Mouse (Mus musculus): ENCODE data around the gene Erg. TPM values are rescaled to one million over a fixed set of nuclear protein-coding genes. Genes with fewer than 3 reads are reported as not detected.

The Erg gene
- polyA plus RNA-seq, 1 experiment: 6.6 TPM

DNA sequence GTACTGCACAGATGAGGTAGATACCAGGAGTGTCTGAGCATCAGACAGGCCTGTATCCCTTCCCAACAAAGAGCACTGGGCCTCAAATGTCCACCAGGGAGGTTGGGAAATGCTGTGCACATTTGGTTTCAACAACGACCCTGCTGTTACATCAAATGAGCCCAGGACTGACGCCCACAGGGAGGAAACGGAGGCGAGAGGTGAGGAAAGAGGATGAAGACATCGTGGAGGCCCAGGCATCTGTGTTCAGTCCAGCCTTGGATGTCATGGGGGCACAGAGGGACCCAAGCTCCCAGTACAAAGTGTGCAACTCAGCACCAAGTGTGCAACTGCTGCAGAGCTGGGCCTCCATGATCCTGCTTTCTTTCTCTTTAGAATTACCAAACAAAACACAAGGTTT lies 236.6 kb downstream of the Erg start:
- WGBS: 84% methylated on average over 5 of the region's 5 CpGs
- TF ChIP-seq CTCF (IDR thresholded peaks at IDR 0.05; ENCODE audit: borderline replicate concordance, insufficient read depth, low read depth, low read length) (no peak), POLR2A (IDR thresholded peaks at IDR 0.05; ENCODE audit: borderline replicate concordance, insufficient read depth, low read length) (no peak)
- H3K4me1 ChIP-seq (ENCODE audit: control insufficient read depth, insufficient read depth, low read length): no peaks in the 10 kb centered on the region
- DNase-seq: no peak
- no peak overlapping the region for H3K27ac ChIP-seq (ENCODE audit: insufficient read depth, low read length)
- H3K4me3 ChIP-seq (replicated peaks; ENCODE audit: insufficient read depth, low read depth, low read length): no peak overlapping the region
- no peaks in the 10 kb centered on the region for H3K27me3 ChIP-seq (ENCODE audit: control insufficient read depth, insufficient read depth, low read length)

DNA sequence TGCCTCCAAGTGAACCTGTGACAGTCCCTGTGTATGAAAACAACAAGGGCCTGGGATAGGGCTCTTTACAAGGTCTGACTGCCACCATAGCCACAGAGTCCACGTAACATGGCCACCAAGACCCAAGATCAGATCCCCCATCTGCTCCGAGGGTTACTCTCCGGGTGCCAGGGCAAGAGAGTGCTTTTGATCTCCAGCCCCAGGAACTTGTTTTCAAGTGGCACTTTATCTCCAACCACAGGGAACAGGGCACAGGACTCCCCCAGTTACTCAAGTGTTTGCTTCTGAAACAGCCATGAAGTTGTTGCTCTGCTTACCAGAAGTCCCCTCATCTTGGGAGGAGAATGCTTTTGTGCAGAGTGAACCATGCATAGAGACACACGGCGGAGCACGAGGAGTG lies 237.0 kb downstream of the Erg start:
- H3K4me1 ChIP-seq (ENCODE audit: control insufficient read depth, insufficient read depth, low read length): no peaks in the 10 kb centered on the region
- no peak for DNase-seq
- no peak overlapping the region for H3K4me3 ChIP-seq (replicated peaks; ENCODE audit: insufficient read depth, low read depth, low read length)
- no peak for TF ChIP-seq POLR2A (IDR thresholded peaks at IDR 0.05; ENCODE audit: borderline replicate concordance, insufficient read depth, low read length)
- TF ChIP-seq CTCF (IDR thresholded peaks at IDR 0.05; ENCODE audit: borderline replicate concordance, insufficient read depth, low read depth, low read length): no peak
- no peak overlapping the region for H3K27ac ChIP-seq (ENCODE audit: insufficient read depth, low read length)
- WGBS: 89% methylated on average over 6 of the region's 6 CpGs
- H3K27me3 ChIP-seq (ENCODE audit: control insufficient read depth, insufficient read depth, low read length): no peaks in the 10 kb centered on the region

DNA sequence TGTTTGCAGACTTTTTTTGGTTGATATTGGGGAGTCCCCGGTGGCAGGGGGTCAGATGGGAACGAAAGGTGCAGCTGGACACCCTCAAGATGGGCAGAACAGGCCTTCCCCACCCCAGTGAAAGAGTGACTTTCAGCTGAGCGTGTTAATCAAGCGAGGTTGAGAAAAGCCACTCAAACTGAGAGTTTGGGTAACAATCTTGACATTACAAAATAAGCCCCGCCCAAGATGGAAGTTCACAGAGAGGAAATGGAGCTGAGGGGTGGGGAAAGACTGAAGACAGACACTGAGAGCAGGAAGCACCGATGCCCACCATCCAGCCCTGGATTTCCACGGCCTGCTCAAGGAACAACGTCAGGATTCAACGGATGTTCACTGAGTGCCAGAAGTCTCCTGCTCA lies 237.8 kb downstream of the Erg start:
- no peak overlapping the region for H3K27ac ChIP-seq (ENCODE audit: insufficient read depth, low read length)
- no peak overlapping the region for H3K4me3 ChIP-seq (replicated peaks; ENCODE audit: insufficient read depth, low read depth, low read length)
- TF ChIP-seq POLR2A (IDR thresholded peaks at IDR 0.05; ENCODE audit: borderline replicate concordance, insufficient read depth, low read length) (no peak), CTCF (IDR thresholded peaks at IDR 0.05; ENCODE audit: borderline replicate concordance, insufficient read depth, low read depth, low read length) (no peak)

DNA sequence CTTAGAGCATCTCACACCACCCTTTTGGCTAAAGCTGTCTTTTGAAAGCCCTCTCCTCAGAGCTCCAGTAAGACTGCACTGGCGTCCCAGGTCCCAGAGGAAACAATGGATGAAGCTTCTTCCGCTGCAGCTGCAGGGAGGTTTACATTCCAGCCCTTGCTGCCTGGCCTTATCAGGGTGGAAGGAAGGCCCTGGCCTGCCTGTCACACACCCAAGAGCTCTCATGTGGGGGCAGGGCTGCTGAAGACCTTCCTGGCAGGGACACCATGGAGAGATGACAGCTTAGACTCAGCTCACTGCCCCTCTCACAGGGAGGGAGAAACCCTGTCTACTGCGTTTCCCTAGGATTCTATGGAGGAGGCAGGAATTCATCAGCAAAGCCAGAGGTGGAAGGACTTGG lies 239.2 kb downstream of the Erg start:
- no peak for DNase-seq
- no peaks in the 10 kb centered on the region for H3K4me1 ChIP-seq (ENCODE audit: control insufficient read depth, insufficient read depth, low read length)
- H3K4me3 ChIP-seq (replicated peaks; ENCODE audit: insufficient read depth, low read depth, low read length): no peak overlapping the region
- H3K27ac ChIP-seq (ENCODE audit: insufficient read depth, low read length): no peak overlapping the region
- TF ChIP-seq POLR2A (IDR thresholded peaks at IDR 0.05; ENCODE audit: borderline replicate concordance, insufficient read depth, low read length) (no peak), CTCF (IDR thresholded peaks at IDR 0.05; ENCODE audit: borderline replicate concordance, insufficient read depth, low read depth, low read length) (no peak)
- WGBS: 55% methylated on average over 3 of the region's 3 CpGs
- H3K27me3 ChIP-seq (ENCODE audit: control insufficient read depth, insufficient read depth, low read length): no peaks in the 10 kb centered on the region

More for the DNA sequence above, 237.8 kb downstream of the Erg start:
- 83% methylated on average over 9 of the region's 9 CpGs for WGBS
- no peak for DNase-seq
- H3K4me1 ChIP-seq (ENCODE audit: control insufficient read depth, insufficient read depth, low read length): no peaks in the 10 kb centered on the region
- no peaks in the 10 kb centered on the region for H3K27me3 ChIP-seq (ENCODE audit: control insufficient read depth, insufficient read depth, low read length)

DNA sequence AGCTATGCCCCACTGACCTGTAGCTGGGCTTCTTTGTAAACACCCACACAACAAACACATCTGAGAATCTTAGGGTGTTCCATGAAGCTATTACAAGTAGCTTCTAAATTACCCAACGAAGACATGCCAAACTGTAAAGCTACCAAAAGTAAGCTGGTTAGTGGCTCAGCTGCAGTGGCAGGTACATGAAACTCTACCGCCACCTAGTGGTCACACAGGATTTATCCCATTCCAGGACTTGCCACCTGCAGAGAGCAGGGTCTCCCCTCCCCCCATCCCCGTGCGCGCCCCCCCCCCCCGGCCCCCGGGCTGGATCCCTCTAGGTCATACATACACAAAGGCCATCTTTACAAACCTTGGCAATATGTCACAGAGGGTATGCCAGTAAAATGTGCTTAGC lies 240.5 kb downstream of the Erg start:
- TF ChIP-seq POLR2A (IDR thresholded peaks at IDR 0.05; ENCODE audit: borderline replicate concordance, insufficient read depth, low read length) (no peak), CTCF (IDR thresholded peaks at IDR 0.05; ENCODE audit: borderline replicate concordance, insufficient read depth, low read depth, low read length) (peak; percentile 79)
- H3K4me3 ChIP-seq (replicated peaks; ENCODE audit: insufficient read depth, low read depth, low read length): no peak overlapping the region
- DNase-seq: peak; percentile 64 to 67
- no peaks in the 10 kb centered on the region for H3K27me3 ChIP-seq (ENCODE audit: control insufficient read depth, insufficient read depth, low read length)
- H3K27ac ChIP-seq (ENCODE audit: insufficient read depth, low read length): no peak overlapping the region
- WGBS: 1% methylated on average over 7 of the region's 7 CpGs
- H3K4me1 ChIP-seq (ENCODE audit: control insufficient read depth, insufficient read depth, low read length): no peaks in the 10 kb centered on the region; the same call in 1 of the 2 replicates

DNA sequence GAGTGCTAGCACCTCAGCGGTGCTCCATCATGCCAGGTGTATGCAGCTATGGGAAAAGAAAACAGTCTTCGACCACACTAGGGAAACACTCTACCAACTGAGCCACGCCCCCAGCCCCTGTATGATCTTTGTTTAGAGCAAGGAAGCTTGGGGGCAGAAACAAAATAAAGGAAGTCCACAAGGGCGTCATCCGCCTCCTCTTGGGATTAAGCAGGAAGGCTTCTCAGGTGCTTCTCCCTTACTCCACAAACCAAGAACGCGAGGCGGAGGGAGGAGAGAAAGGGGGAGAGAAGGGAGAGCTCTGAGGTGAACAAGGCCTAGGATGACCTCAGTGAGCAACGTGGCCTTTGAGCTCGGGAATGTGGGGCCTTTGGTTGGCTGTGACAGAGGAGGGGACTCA lies 241.4 kb downstream of the Erg start:
- Histone ChIP-seq H3K4me1 (ENCODE audit: control insufficient read depth, insufficient read depth, low read length) (no peaks in the 10 kb centered on the region; the same call in 1 of the 2 replicates), H3K4me3 (replicated peaks; ENCODE audit: insufficient read depth, low read depth, low read length) (no peak overlapping the region), H3K27ac (ENCODE audit: insufficient read depth, low read length) (no peak overlapping the region), H3K27me3 (ENCODE audit: control insufficient read depth, insufficient read depth, low read length) (no peaks in the 10 kb centered on the region)
- TF ChIP-seq POLR2A (IDR thresholded peaks at IDR 0.05; ENCODE audit: borderline replicate concordance, insufficient read depth, low read length) (no peak), CTCF (IDR thresholded peaks at IDR 0.05; ENCODE audit: borderline replicate concordance, insufficient read depth, low read depth, low read length) (no peak)
- DNase-seq: no peak
- whole genome bisulfite sequencing: 87% methylated on average over 10 of the region's 10 CpGs

DNA sequence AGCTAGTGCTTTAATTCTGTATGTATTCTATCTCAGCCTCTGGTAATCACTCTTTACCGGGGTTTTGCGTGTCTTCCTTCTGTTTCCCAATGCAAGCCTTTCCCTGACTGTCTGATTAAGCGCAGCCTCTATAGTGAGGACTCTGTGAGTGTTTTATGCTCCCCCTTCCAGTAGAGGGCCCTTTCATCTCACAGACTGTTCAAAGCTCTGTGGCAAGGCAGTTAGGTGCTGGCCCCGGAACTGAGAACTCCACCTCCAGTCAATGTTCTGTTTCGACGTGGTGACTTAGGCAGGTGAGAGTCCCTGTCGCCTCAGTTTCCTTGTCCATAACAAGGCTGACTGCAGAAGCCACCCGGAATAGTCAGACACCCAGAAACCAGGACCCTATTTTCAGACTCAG lies 244.4 kb downstream of the Erg start:
- peak in 1 of 2 experiments; percentile 8 for DNase-seq
- H3K27me3 ChIP-seq (ENCODE audit: control insufficient read depth, insufficient read depth, low read length): no peaks in the 10 kb centered on the region
- 77% methylated on average over 8 of the region's 8 CpGs for WGBS
- no peak overlapping the region for H3K4me3 ChIP-seq (replicated peaks; ENCODE audit: insufficient read depth, low read depth, low read length)
- no peak overlapping the region for H3K27ac ChIP-seq (ENCODE audit: insufficient read depth, low read length)
- no peak for TF ChIP-seq POLR2A (IDR thresholded peaks at IDR 0.05; ENCODE audit: borderline replicate concordance, insufficient read depth, low read length)
- TF ChIP-seq CTCF (IDR thresholded peaks at IDR 0.05; ENCODE audit: borderline replicate concordance, insufficient read depth, low read depth, low read length): no peak
- H3K4me1 ChIP-seq (ENCODE audit: control insufficient read depth, insufficient read depth, low read length): no peaks in the 10 kb centered on the region; the same call in 1 of the 2 replicates

DNA sequence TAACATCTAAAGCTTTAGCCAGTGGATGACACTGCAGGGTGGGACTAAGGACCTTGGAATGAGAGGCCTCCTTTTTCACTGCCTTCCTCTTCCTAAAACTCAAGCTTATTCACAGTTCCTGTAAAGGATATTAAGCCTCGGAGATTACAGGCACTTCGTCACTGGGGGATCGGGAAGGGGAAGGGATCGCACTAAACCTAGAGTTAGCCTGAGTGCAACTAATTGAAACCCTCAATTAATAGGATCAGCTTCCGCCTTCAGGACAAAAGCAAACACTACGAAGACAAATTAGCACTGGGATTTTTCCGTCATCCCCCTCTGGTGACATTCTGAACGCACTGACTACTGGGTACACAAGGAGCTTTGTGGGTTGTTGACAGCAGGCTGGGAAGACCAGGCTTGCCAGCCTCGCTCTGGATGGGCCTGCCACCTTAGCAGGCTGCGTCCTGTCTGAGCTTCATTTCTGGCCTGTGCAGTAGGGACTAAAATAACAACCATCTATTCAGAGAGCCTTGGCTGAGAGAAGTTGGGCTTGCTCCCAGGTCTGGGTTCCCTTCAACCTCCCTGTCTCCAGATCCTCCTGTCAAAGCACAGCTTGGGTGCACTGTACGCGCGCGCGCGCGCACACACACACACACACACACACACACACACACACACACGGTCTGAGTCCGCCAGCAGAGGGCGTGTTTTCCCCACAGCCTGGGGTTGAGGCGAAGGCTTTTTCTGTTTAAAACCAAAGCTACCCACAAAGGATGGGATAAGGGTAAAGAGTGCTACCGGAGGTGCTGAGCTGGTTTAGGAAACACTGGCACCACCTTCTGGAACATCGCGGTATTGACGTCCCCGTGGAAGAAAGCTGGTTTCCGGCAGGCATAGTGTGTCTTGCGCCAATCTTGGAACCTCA lies 245.3 kb downstream of the Erg start:
- TF ChIP-seq CTCF (IDR thresholded peaks at IDR 0.05; ENCODE audit: borderline replicate concordance, insufficient read depth, low read depth, low read length) (peak; percentile 87), POLR2A (IDR thresholded peaks at IDR 0.05; ENCODE audit: borderline replicate concordance, insufficient read depth, low read length) (no peak)
- no peaks in the 10 kb centered on the region; the same call in 1 of the 2 replicates for H3K4me1 ChIP-seq (ENCODE audit: control insufficient read depth, insufficient read depth, low read length)
- peak overlapping the region; percentile 3 for H3K4me3 ChIP-seq (replicated peaks; ENCODE audit: insufficient read depth, low read depth, low read length)
- 14% methylated on average over 28 of the region's 28 CpGs for WGBS
- no peaks in the 10 kb centered on the region for H3K27me3 ChIP-seq (ENCODE audit: control insufficient read depth, insufficient read depth, low read length)
- no peak overlapping the region for H3K27ac ChIP-seq (ENCODE audit: insufficient read depth, low read length)
- peak; percentile 87 to 90 for DNase-seq
